Mouse (Mus musculus) effector memory CD4-positive, alpha-beta T cell, adult 7 months (primary cell): ENCODE data around the gene Aagab. TPM values are rescaled to one million over a fixed set of nuclear protein-coding genes. Genes with fewer than 3 reads are reported as not detected.

Experiments used
- polyA plus RNA-seq: library from polyadenylated mRNA; unstranded; fragments of 100-300 nt; shearing (Covaris generic); gene quantifications from one replicate; pipeline ENCODE4 v1.2.1, GENCODE M21; 2017

The Aagab gene
- 40.8 TPM for polyA plus RNA-seq

GRCm38 (mm10) chr9:63602043-63602939, at the start of gene Aagab, which contains the start of gene Iqch:
Gene Aagab (plus strand): TSS chr9:63602660.
Gene Iqch (minus strand): TSS chr9:63602493.

Other genes starting within 250 kb of the Aagab start
- 28.1 TPM for gene Map2k5, start 224.8 kb upstream of the Aagab start, polyA plus RNA-seq
- gene 2300009A05Rik, start 203.4 kb upstream of the Aagab start, polyA plus RNA-seq, result 40.6 TPM
- gene Iqch, start 167 bp upstream of the Aagab start, polyA plus RNA-seq, result not detected
- 48.1 TPM for gene Smad3, start 155.3 kb downstream of the Aagab start, polyA plus RNA-seq